Mouse (Mus musculus): ENCODE measurements at regions not wholly inside any gene's neighbourhood (a gene's known extent, or its start where the extent isn't known, plus 50 kb on each side); places are given as distances from the start of the nearest gene placed in this dataset.

DNA sequence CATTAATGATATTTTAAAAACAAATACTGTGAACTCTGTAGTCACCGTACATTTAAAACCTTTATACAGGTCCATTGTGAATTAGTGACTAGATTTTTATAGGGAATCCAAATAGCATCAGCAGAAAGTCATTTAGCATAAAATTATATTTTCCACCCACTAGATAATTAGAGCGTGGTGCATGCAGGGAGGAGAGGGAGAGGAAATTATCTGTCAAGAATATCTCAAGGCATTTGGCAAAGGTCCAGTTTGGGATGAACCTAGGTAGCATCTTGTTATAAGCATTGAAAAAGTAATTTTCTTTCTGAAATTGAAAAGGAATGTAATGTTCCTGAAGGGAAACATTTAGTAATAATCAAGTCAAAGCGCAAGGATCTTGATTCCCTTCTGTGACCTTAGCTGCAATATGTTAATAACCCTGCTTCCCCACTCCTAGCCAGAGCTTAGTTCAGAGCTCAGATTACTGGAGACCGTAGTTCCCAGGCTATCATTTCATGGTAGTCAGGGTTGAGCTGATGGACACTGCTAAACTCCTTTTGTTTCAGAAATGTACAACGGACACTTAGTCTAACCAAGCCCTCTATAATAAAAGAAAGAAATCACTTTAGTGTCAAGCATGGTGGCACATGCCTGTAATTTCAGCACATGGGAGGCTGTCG is 200.8 kb upstream of the Slc39a10 start:
- no peak for DNase-seq (ENCODE audit: low spot score)

- no peak for DNase-seq (ENCODE audit: low spot score)
Observed at GRCm38 (mm10) chr1:47076423-47076822, 183.8 kb upstream of the Slc39a10 start.

- no peak for DNase-seq (ENCODE audit: low spot score)
Observed at GRCm38 (mm10) chr1:47058149-47058548, 165.5 kb upstream of the Slc39a10 start.

DNA sequence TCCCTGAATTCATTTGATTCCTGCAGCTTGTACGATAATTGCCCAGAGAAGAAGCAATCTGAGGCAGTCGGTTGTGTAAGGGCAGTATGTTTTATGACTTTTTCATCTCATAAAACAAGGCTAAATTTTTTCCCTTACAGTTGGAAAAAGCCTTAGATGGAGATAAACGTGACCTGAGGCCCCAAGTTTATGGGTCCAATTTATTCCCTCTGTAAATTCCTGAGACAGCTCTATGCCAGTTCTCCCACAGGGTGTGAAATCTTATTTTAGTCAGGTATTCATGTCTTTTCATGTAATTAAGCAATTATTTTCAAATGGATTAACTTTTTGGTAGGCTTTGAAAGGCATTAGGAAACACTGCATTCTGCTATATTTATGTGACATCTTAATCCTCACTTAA is 164.7 kb upstream of the Slc39a10 start:
- DNase-seq (ENCODE audit: low spot score), result no peak

DNA sequence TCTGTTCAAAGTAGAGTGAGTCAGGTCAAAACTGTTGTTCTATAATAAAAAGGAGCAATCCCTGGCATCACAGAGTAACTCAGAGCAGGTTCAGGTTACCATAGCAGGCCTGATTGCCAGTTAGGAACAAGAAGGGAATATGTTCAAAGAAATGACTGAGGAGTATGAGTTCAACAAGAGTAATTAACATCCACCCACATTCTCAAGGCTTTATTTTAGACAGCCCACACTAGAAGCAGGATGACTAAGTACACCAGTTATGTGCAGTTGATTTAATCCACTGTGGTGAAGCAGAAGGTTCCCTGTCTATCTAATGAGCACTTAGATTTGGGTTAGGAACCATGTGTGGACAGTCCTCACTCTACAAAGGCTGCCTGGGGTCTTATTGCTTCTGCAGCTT is 158.5 kb upstream of the Slc39a10 start:
- no peak for DNase-seq (ENCODE audit: low spot score)

DNA sequence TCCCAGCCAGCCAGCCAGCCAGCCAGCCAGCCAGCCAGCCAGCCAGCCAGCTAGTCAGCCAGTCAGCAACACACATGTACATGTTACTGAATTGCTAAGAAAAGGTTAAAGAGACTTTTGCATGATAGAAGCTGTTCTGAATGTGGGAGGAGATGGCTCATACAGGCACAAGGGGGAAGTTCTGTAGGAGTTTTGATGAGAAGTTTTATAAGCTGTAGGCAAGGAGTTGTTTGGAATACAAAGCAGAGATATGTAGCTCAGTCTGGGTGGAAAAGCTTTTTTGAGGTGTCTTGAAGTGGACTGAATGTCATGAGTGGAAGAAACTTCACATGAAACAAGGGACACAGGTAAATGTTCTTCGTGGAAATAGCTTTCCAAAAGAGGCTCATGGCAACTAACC is 157.8 kb upstream of the Slc39a10 start:
- no peak for DNase-seq (ENCODE audit: low spot score)

DNA sequence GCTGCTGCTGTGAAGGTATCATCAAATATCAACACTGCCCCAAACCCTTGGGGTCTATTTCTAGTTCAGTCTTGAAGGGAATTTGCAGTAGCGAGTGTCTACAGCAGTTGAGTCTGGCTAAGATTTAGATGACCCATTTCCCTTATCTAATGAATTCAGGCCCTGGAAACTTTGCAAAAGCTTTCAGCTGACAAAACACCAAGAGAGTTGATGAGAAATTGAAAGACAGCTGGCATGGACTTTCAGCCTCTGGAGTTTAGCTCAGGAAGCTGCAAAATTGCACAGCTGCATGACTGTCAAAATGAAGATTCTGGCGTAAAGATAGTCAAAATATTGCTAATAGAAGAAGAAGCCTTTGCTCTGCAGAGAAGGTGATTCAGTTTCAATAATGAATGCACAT is 144.9 kb upstream of the Slc39a10 start:
- no peak for DNase-seq (ENCODE audit: low spot score)

- DNase-seq (ENCODE audit: low spot score), result no peak
Observed at GRCm38 (mm10) chr1:47019356-47019755, 126.7 kb upstream of the Slc39a10 start.

GRCm38 (mm10) chr1:47014526-47014925 is 121.9 kb upstream of the Slc39a10 start:
- no peak for DNase-seq (ENCODE audit: low spot score)

GRCm38 (mm10) chr1:47003746-47004145 is 111.1 kb upstream of the Slc39a10 start:
- no peak for DNase-seq (ENCODE audit: low spot score)

- no peak for DNase-seq (ENCODE audit: low spot score)
Observed at GRCm38 (mm10) chr1:46999337-46999736, 106.7 kb upstream of the Slc39a10 start.

DNA sequence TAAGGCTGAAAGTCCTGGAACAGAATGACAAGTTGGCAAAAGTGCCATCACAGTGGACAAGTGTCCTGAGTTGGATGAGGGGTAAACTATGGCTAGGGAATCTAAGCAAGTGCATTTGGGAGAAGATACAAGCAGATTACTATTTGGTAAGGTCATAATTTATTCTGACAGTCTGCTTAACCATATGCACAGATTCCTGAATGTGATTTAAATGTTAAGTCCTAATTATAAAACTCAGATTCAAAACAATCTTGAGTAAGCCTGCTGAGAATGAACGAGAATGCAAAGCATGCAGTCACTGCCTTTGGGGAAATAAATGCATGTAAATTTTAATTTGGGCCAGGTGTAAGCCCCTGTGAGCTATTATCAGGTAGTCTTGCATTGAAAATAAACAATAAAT is 93.3 kb upstream of the Slc39a10 start:
- no peak for DNase-seq (ENCODE audit: low spot score)

- DNase-seq (ENCODE audit: low spot score), result no peak
Observed at GRCm38 (mm10) chr1:46983093-46983492, 90.4 kb upstream of the Slc39a10 start.

DNA sequence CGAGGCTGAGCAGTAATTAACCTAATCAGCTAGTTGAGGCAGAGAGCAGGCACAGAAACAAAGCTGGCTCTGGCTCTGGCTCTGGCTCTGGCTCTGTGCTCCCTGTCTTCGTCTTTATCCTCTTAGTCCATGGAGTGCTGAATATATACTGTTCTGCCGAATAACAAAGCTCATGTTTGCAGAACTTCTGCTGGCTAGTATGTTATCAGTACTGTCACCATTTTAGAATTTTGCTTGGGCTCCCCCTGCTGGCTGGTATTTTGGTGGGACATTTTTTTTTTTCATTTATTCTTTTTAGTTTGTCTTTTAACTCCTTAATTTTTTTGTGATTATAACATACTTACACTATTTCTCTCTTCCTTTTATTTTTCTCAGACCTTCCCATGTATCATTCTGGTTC is 77.8 kb upstream of the Slc39a10 start:
- peak; percentile 33 for DNase-seq (ENCODE audit: low spot score)

- no peak for DNase-seq (ENCODE audit: low spot score)
Observed at GRCm38 (mm10) chr1:46968361-46968760, 75.7 kb upstream of the Slc39a10 start.

DNA sequence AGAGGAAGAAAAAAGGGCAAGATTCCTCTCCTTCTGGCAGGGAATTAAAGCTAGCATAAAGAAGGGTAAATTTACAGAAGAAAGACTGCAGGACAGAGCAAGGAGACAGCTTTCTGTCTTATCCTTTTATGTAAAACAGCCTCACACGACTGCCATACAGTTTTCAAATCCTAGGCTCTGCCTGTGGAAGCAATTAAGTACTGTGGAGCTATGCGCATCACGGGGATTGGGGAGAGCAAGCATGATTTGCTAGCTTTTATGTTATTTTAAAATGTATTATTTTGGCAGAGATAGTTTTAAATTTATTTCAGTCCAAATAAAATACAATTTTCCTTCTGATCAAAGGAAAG is 74.2 kb upstream of the Slc39a10 start:
- no peak for DNase-seq (ENCODE audit: low spot score)

GRCm38 (mm10) chr1:46965996-46966916 is 73.6 kb upstream of the Slc39a10 start:
- DNase-seq (ENCODE audit: low spot score), result no peak

DNA sequence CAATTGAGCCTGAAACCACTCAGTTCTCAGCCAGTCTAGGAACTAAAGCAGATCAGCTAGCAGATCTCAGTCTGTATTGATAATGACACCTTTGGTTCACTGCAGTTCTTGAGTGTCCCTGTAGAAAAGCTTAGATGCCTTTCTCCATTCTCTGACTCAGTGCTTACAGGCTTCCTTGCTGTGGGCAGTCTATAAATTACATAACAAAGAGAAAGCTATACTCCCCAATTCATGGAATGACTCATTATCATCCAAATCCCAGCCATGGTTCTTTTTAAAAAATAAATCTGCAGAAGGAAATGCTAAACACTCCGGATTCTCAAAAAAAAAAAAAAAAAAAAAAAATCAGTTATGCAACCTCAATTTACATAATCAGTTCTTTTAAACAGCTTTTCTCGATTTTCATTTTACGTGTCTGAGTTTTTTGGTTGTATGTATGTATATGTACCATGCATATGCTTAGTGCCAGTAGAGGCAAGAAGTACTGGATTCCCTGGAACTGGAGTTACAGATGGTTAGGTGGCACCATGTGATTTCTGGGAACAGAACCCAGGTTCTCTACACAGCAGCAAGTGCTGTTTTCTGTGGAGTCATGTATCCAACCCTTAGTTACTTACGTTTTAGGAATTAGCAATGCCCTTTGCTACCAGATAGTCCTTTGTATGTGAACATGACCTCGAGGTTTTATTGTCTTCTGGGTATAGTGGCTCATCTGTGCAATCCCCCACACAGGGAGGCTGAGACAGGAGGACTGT is 71.5 kb upstream of the Slc39a10 start:
- no peak for DNase-seq (ENCODE audit: low spot score)
